Mouse (Mus musculus): ENCODE data around the gene Rpl5. TPM values are rescaled to one million over a fixed set of nuclear protein-coding genes. Genes with fewer than 3 reads are reported as not detected.

Gene Rpl5
- polyA plus RNA-seq, 1 experiment from 2014 or later = 102 TPM

DNA sequence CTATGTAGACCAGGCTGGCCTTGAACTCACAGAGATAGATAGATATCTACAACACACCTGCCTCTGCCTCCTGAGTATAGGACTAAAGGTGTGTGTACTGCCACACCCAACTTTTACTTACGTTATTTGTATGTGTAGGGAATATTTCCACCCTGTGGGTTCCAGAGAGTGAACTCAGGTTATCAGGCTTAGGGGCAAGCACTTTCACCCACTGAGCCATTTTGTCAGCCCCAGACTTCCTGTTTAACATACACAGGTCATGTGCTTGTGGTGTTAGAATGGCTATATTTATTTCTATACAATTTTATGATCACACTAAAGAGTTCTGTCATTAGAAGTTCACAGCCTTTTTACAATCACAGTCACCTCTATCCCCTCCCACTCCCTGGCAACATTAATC, 42.6 kb downstream of the Rpl5 start:
- DNase-seq (ENCODE audit: low spot score) = no peak

DNA sequence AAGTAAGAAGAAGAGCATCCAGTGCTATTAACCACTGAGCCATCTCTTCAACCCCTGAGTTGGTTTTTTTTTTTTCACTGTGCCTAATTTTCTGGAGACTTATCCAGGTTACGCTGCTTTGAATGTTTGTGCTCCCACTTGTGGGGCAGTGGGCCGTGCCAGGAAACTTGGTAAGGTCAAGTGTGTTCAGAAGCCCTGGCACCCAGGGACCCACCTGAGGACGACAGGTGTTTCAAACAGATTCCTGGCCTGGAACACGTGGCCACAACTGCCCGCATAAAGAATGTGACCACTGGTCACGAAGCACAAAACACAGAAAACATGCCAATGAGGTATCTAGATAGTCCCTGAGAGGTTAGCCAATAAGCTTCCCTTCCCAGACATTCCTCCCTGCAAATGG, 43.2 kb downstream of the Rpl5 start:
- Histone ChIP-seq H3K4me1 (replicated peaks; ENCODE audit: control insufficient read depth, insufficient read depth, low read length) (0 out of 2 replicates have a peak, but pooled peaks cover 3% of the 10 kb centered on the region), H3K9ac (ENCODE audit: low read depth, low read length) (no peak overlapping the region), H3K27ac (ENCODE audit: low read depth, low read length) (no peak overlapping the region), H3K9me3 (ENCODE audit: control insufficient read depth, low read length) (no peaks in the 10 kb centered on the region), H3K36me3 (ENCODE audit: control insufficient read depth, insufficient read depth, low read length) (no peaks in the 10 kb centered on the region), H3K4me2 (no peak overlapping the region), H3K4me3 (ENCODE audit: low read depth, low read length) (no peak overlapping the region), H3K27me3 (replicated peaks; ENCODE audit: control insufficient read depth, insufficient read depth, low read length) (no peaks in the 10 kb centered on the region)
- no peak for ATAC-seq (replicated peaks; ENCODE audit: low FRiP score)
- 83% methylated on average over 6 of the region's 6 CpGs for WGBS
- no peak for DNase-seq (ENCODE audit: low spot score)

More for the DNA sequence above, 42.6 kb downstream of the Rpl5 start:
- Histone ChIP-seq H3K36me3 (ENCODE audit: control insufficient read depth, insufficient read depth, low read length) (no peaks in the 10 kb centered on the region), H3K9me3 (ENCODE audit: control insufficient read depth, low read length) (no peaks in the 10 kb centered on the region), H3K27me3 (replicated peaks; ENCODE audit: control insufficient read depth, insufficient read depth, low read length) (no peaks in the 10 kb centered on the region), H3K9ac (ENCODE audit: low read depth, low read length) (no peak overlapping the region), H3K27ac (ENCODE audit: low read depth, low read length) (no peak overlapping the region), H3K4me2 (no peak overlapping the region), H3K4me1 (replicated peaks; ENCODE audit: control insufficient read depth, insufficient read depth, low read length) (0 out of 2 replicates have a peak, but pooled peaks cover 3% of the 10 kb centered on the region), H3K4me3 (ENCODE audit: low read depth, low read length) (no peak overlapping the region)
- ATAC-seq (replicated peaks; ENCODE audit: low FRiP score) = no peak
- 59% methylated on average over 1 of the region's 1 CpGs for WGBS

DNA sequence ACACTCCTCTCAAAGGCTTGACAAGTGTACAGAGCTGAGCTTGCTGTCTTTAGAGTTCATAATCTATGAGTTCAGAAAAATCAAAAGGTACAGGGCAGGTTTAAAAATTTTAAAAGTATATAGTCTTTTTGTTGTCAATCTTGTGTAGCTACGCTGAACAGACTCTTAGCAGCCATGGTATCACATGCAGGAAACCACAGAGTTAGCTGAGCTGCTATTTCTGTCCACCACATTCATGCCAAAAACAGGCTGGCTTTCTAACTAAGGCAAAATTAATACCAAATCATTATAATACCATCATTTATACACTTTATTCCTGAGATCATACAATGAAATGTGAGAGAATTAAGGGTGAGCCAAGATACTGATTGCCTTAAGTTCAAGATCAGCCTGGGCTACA, 46.2 kb downstream of the Rpl5 start:
- H3K4me3 ChIP-seq (ENCODE audit: low read depth, low read length) = no peak overlapping the region
- no peaks in the 10 kb centered on the region for H3K27me3 ChIP-seq (replicated peaks; ENCODE audit: control insufficient read depth, insufficient read depth, low read length)
- H3K36me3 ChIP-seq (ENCODE audit: control insufficient read depth, insufficient read depth, low read length) = no peaks in the 10 kb centered on the region
- no peaks in the 10 kb centered on the region for H3K9me3 ChIP-seq (ENCODE audit: control insufficient read depth, low read length)
- DNase-seq (ENCODE audit: low spot score) (no peak), ATAC-seq (replicated peaks; ENCODE audit: low FRiP score) (no peak)
- H3K9ac ChIP-seq (ENCODE audit: low read depth, low read length) = no peak overlapping the region
- H3K4me1 ChIP-seq (replicated peaks; ENCODE audit: control insufficient read depth, insufficient read depth, low read length) = peaks cover 10% of the 10 kb centered on the region; the same call in 1 of the 2 replicates
- 51% methylated on average over 1 of the region's 1 CpGs for WGBS
- H3K4me2 ChIP-seq = no peak overlapping the region
- no peak overlapping the region for H3K27ac ChIP-seq (ENCODE audit: low read depth, low read length)

DNA sequence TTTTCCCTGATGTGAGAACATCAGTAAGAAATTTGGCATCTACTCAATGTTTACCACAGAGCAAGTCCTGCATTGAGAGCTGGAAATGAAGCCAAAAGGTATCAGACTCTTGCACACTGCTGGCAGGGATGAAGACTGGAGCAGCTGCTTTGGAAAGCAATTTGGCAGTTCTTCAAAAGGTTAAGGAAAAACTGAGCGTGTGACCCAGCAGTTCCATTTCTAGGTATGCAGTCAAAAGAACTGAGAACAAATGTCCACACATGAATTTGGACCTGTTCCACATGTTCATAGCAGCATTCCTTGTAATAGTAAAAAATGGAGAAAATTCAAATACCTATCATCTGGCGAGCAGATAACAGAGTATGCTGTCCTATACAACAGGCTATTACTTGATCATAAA, 47.2 kb downstream of the Rpl5 start:
- H3K4me2 ChIP-seq = no peak overlapping the region
- H3K9me3 ChIP-seq (ENCODE audit: control insufficient read depth, low read length) = no peaks in the 10 kb centered on the region
- 79% methylated on average over 2 of the region's 2 CpGs for WGBS
- H3K27ac ChIP-seq (ENCODE audit: low read depth, low read length) = no peak overlapping the region
- H3K4me3 ChIP-seq (ENCODE audit: low read depth, low read length) = no peak overlapping the region
- no peaks in the 10 kb centered on the region for H3K36me3 ChIP-seq (ENCODE audit: control insufficient read depth, insufficient read depth, low read length)
- ATAC-seq (replicated peaks; ENCODE audit: low FRiP score) (no peak), DNase-seq (ENCODE audit: low spot score) (no peak)
- H3K9ac ChIP-seq (ENCODE audit: low read depth, low read length) = no peak overlapping the region
- no peaks in the 10 kb centered on the region for H3K27me3 ChIP-seq (replicated peaks; ENCODE audit: control insufficient read depth, insufficient read depth, low read length)
- peaks cover 10% of the 10 kb centered on the region; the same call in 1 of the 2 replicates for H3K4me1 ChIP-seq (replicated peaks; ENCODE audit: control insufficient read depth, insufficient read depth, low read length)

DNA sequence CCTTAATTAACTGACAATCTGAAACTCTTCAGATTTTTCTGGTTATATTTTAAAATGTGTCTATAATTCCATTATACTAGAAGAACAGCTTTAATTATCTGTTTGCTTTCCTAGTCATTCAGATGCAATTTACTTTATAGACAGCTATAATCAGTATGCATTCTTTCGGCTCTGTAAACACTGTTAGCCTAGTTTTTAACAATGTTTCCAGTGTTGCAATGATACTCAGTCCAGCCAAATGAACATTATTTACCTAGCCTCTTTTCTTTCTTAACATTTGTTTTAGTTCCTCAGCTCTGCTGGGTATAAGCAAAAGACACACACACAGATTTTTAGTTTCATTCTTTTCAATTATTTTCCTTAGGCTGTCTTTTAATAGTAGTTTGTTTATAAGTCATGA, 48.6 kb downstream of the Rpl5 start:
- H3K27me3 ChIP-seq (replicated peaks; ENCODE audit: control insufficient read depth, insufficient read depth, low read length) = no peaks in the 10 kb centered on the region
- no peak overlapping the region for H3K27ac ChIP-seq (ENCODE audit: low read depth, low read length)
- H3K4me3 ChIP-seq (ENCODE audit: low read depth, low read length) = no peak overlapping the region
- no peaks in the 10 kb centered on the region for H3K36me3 ChIP-seq (ENCODE audit: control insufficient read depth, insufficient read depth, low read length)
- H3K4me2 ChIP-seq = no peak overlapping the region
- H3K4me1 ChIP-seq (replicated peaks; ENCODE audit: control insufficient read depth, insufficient read depth, low read length) = peaks cover 10% of the 10 kb centered on the region; the same call in 1 of the 2 replicates
- H3K9me3 ChIP-seq (ENCODE audit: control insufficient read depth, low read length) = no peaks in the 10 kb centered on the region
- WGBS = 95% methylated on average over 1 of the region's 1 CpGs
- no peak overlapping the region for H3K9ac ChIP-seq (ENCODE audit: low read depth, low read length)
- no peak for ATAC-seq (replicated peaks; ENCODE audit: low FRiP score)
- DNase-seq (ENCODE audit: low spot score) = no peak

DNA sequence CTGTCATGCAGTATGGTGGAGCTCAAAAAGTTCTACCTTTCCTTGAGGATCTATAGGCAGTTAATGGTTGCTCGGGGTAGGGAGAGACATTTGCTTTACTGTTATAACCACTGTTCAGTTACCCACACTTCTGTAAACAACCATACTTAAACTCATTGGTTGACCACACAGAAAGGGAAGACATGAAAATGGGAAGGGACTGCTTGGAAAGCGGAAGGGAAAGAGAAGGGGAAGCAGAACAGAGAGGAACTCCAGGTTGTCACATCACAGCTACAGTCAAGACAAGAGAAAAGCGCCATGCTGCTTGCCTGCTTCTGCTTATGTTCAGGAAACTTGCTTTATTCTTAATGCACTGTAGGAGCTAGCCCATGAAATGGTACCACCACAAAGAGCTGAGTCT, 49.3 kb downstream of the Rpl5 start:
- Histone ChIP-seq H3K9me3 (ENCODE audit: control insufficient read depth, low read length) (no peaks in the 10 kb centered on the region), H3K36me3 (ENCODE audit: control insufficient read depth, insufficient read depth, low read length) (no peaks in the 10 kb centered on the region), H3K4me1 (replicated peaks; ENCODE audit: control insufficient read depth, insufficient read depth, low read length) (peaks cover 10% of the 10 kb centered on the region; the same call in 1 of the 2 replicates), H3K27me3 (replicated peaks; ENCODE audit: control insufficient read depth, insufficient read depth, low read length) (no peaks in the 10 kb centered on the region), H3K4me3 (ENCODE audit: low read depth, low read length) (no peak overlapping the region), H3K27ac (ENCODE audit: low read depth, low read length) (0 out of 2 replicates have a peak overlapping the region, but pooled peaks have one; percentile 30), H3K9ac (ENCODE audit: low read depth, low read length) (no peak overlapping the region), H3K4me2 (no peak overlapping the region)
- 63% methylated on average over 3 of the region's 3 CpGs for WGBS
- ATAC-seq (replicated peaks; ENCODE audit: low FRiP score) = no peak
- DNase-seq (ENCODE audit: low spot score) = no peak

DNA sequence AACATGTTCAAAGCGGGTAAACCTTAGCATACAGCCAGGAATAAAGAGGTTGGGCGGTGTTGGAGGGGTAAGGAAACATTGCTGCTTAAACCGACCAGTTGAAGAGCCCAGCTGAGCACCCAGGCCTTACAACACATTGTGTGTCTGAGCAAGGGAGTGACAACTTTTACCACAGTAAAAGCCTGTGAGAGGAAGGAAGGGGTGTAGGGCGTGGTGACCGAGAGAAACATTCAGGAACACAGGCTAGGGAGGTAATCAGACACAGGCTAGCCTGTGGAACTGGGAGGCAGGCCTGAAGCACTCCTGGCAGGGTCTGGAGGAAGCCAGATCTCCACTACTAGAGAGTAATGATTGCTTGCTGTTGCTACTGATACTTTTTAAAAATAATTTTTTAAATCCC, 50.3 kb downstream of the Rpl5 start:
- WGBS = 39% methylated on average over 5 of the region's 5 CpGs
- no peak for DNase-seq (ENCODE audit: low spot score)
- no peaks in the 10 kb centered on the region for H3K27me3 ChIP-seq (replicated peaks; ENCODE audit: control insufficient read depth, insufficient read depth, low read length)
- H3K4me2 ChIP-seq = no peak overlapping the region
- no peak overlapping the region for H3K9ac ChIP-seq (ENCODE audit: low read depth, low read length)
- no peak overlapping the region for H3K4me3 ChIP-seq (ENCODE audit: low read depth, low read length)
- ATAC-seq (replicated peaks; ENCODE audit: low FRiP score) = peak; percentile 60
- H3K36me3 ChIP-seq (ENCODE audit: control insufficient read depth, insufficient read depth, low read length) = no peaks in the 10 kb centered on the region
- peaks cover 10% of the 10 kb centered on the region; the same call in 1 of the 2 replicates for H3K4me1 ChIP-seq (replicated peaks; ENCODE audit: control insufficient read depth, insufficient read depth, low read length)
- H3K27ac ChIP-seq (ENCODE audit: low read depth, low read length) = peak overlapping the region; percentile 36; the same call in 1 of the 2 replicates
- H3K9me3 ChIP-seq (ENCODE audit: control insufficient read depth, low read length) = no peaks in the 10 kb centered on the region

Other genes starting within 250 kb of the Rpl5 start
- 0.22 and 0.30 TPM in 2 replicates for gene Gfi1, start 174.5 kb upstream of the Rpl5 start, polyA plus RNA-seq (2014; fragmentation: Nextera tagmentation; extraction: Ambion mirVana)
- gene Ube2d2b, start 70.4 kb upstream of the Rpl5 start, polyA plus RNA-seq (2014; fragmentation: Nextera tagmentation; extraction: Ambion mirVana) = 0.14 and 0.22 TPM in 2 replicates
- 42.3 and 48.3 TPM in 2 replicates for gene Evi5, start 25.4 kb upstream of the Rpl5 start, polyA plus RNA-seq (2014; fragmentation: Nextera tagmentation; extraction: Ambion mirVana)
- 19.5 and 20.6 TPM in 2 replicates for gene Fam69a, start 86.6 kb downstream of the Rpl5 start, polyA plus RNA-seq (2014; fragmentation: Nextera tagmentation; extraction: Ambion mirVana)
- 86.3 and 98.5 TPM in 2 replicates for gene Mtf2, start 165.2 kb downstream of the Rpl5 start, polyA plus RNA-seq (2014; fragmentation: Nextera tagmentation; extraction: Ambion mirVana)
- 45.3 and 46.8 TPM in 2 replicates for gene Tmed5, start 232.1 kb downstream of the Rpl5 start, polyA plus RNA-seq (2014; fragmentation: Nextera tagmentation; extraction: Ambion mirVana)
- 11.0 and 14.2 TPM in 2 replicates for gene Ccdc18, start 232.4 kb downstream of the Rpl5 start, polyA plus RNA-seq (2014; fragmentation: Nextera tagmentation; extraction: Ambion mirVana)